Mouse (Mus musculus) c-Kit-positive CD71-positive TER-119-positive erythroid progenitor cells, embryonic 14.5 days (primary cell): ENCODE results near the gene Khdc4.

Source experiments
- DNase-seq: peaks from one replicate; pipeline ENCODE4 v3.0.0-alpha.2; 2013; ENCODE audit warnings: low spot score

The Khdc4 gene

DNA sequence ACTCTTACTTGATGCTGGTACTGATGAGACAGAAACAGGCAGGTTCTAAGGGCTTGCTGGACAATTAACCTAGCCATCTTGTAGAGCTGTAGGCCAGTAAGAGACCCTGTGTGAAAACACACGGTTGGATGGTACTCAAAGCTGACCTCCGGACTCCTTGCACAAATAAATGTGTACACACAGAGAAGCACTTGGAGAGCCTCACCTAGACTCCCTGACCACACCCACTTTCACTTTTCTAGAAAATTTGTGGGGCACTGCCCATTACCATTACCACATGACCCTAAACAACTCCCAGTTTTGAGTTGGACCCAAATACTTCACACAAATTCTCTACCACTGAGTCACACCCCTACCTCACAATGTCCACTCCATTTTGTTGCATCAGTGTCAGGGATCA, 51.0 kb downstream of the Khdc4 start:
- no peak for DNase-seq

DNA sequence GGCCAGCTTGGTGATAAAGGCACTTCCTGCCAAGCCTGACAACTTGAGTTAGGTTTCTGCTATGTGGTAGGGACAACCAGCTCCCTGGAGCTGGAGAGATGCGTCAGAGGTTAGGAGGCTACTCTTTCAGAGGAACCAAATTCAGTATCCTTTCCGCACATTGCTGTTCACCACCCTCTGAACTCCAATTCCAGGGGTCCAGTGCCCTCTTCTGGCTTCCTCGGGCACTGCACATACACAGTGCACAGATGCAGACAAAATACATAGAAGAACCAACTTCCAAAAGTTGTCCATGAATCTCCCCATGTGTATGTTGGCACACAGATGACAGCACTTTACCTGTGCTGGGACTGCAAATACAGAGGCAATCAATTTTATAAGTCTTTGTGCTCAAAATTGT, 53.0 kb downstream of the Khdc4 start:
- peak; percentile 53 for DNase-seq

- DNase-seq, result no peak
Measured at GRCm38 (mm10) chr3:88740147-88740546, 54.5 kb downstream of the Khdc4 start.

- no peak for DNase-seq
Measured at GRCm38 (mm10) chr3:88745534-88745933, 59.9 kb downstream of the Khdc4 start.

- no peak for DNase-seq
Measured at GRCm38 (mm10) chr3:88746139-88746870, 60.7 kb downstream of the Khdc4 start.

DNA sequence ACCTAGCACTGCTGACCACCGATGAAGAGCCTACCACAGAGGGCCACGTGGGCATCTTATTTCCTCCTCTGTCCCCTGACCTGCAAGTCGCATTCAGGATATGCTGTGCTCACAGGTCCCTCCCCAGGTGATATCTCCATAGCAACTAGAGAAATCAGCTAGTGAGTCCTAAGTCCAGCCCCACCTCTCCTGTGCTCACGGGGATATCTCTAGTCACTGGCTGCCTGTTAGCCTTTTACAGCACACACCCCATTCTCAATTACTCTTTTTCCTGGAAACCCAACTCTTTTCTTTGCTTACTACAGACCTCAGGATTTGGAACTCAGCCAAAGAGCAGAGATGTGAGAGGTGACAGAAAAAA, 61.2 kb downstream of the Khdc4 start:
- peak; percentile 55 for DNase-seq

DNA sequence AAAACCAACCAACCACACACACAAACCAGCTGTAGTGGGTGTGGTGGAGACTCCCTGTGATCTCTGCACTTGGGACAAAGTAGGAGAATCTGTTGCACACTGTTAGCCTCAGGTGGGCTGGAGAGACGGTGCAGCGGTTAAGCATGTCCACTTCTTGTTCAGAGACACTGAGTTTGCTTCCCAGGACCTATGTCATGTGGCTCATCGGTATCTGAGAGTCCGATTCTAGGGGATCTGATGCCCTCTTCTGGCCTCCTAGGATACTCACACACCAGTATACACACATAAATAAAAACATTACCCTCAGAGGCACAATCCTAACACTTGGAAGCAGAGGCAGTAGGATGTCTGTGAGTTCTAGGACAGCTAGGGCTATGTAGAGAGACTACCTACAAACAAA, 68.7 kb downstream of the Khdc4 start:
- DNase-seq, result no peak

DNA sequence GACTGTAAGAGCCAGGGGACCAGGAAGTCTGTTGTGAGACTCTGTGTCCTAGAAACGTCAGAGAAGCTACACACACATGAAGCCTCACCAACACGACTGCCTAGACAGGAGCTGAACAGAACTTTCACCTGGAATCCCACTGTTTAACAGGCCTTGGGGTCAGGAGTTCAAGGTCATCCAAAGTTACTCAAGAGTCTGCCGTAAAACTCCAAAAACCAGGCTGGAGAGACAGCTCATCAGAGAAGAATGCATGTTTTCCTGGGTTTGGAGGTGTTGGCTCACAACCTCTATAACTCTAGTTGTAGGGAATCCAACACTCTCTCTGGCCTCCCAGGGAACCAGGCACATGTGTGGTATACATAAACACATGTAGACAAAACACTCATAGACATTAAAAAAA, 69.9 kb downstream of the Khdc4 start:
- no peak for DNase-seq

DNA sequence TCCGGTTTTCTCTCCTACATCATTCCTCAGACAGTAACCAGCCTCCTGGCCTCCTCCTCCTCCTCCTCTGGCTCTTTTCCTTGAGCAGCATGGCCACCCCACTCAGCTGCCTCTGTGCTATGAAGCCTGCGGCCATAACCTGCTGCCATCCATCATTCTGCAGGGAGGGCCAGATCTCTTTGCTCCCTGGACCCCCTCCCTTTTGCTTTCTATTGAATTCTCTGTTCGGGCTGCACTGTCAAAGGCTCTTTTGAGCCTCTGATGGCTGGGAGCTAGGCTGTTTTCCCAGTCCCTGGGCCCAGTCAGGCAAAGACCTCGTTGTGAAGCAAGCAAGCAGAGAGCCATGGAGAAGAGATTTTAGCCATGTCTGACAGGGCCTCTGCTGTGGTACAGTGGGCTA, 70.7 kb downstream of the Khdc4 start:
- no peak for DNase-seq

GRCm38 (mm10) chr3:88758045-88758500, 72.5 kb downstream of the Khdc4 start:
- DNase-seq, result no peak

DNA sequence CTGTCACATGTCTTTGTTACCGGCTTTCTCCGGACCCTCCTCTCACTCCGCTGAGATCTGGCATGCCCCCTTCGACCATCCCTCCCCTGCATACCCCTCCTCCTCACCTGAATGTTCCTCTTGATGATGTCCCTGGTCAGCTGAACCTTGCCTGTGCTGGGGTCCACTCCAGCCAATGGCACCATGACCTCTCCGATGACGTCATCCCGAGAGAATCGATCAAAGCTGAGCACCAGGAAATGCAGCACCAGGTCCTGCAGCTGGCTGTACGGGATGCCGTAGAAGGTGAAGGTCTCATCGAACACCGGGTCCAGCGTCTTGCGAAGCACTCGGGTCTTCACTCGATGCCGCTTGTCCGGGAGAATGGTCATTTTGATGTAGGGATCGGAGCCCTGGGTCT, 76.0 kb downstream of the Khdc4 start:
- no peak for DNase-seq

DNA sequence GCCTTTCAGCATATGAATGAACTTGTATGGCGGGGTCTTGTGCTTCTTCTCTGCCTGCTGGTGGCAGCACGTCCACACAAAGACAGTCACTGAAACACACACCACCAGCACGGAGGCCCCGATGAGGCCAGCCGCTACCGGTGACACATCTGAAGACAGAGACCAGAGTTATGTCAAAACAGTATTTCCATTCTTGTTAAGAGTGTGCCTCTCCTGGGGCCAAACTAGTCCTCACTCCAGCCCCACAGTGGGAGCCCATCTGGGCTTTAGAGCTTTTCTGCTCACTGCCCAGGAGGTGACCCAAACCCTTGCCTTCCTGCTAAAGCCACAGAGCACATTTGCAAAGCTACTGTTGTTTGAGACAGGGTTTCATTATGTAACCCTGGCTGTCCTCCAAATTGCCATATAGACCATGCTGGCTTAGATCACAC, 76.8 kb downstream of the Khdc4 start:
- DNase-seq, result no peak
